Mouse (Mus musculus) CH12.LX (cell line): ENCODE measurements around the gene Pmpcb. TPM values are rescaled to one million over a fixed set of nuclear protein-coding genes. Genes with fewer than 3 reads are reported as not detected.

ENCODE experiments used
- DNase-seq: peaks from one replicate; pipeline ENCODE4 v3.0.0-alpha.2; 2013; ENCODE audit errors: extremely low read depth
- H3K27ac ChIP-seq: 2 replicates; pipeline ENCODE4 v1.5.1; 2012; ENCODE audit warnings: low read depth, mild to moderate bottlenecking, control low read depth, moderate library complexity; ENCODE audit not compliant: insufficient read depth
- H3K27me3 ChIP-seq: replicated peaks from 2 replicates; pipeline ENCODE3; 2012; ENCODE audit warnings: inconsistent platforms
- H3K36me3 ChIP-seq, 2 experiments: replicated peaks in 1 of 2; 2 replicates each; pipeline versions ENCODE3 to v1.6.1; 2012; ENCODE audit warnings: inconsistent platforms in 1 of 2, low read length in 1 of 2, mild to moderate bottlenecking in 1 of 2, mixed read lengths in 1 of 2, moderate library complexity in 1 of 2; ENCODE audit not compliant: control insufficient read depth in 1 of 2, insufficient read depth in 1 of 2
- H3K4me1 ChIP-seq, 2 experiments: 2 replicates each; pipeline ENCODE4 v1.6.1; 2012; ENCODE audit warnings: inconsistent platforms in 1 of 2, moderate library complexity in 1 of 2; ENCODE audit not compliant: insufficient read depth in 2 of 2, control insufficient read depth in 1 of 2
- H3K4me2 ChIP-seq: 2 replicates; pipeline ENCODE4 v1.6.1; 2012; ENCODE audit warnings: low read depth, mild to moderate bottlenecking, control low read depth; ENCODE audit not compliant: poor library complexity, insufficient read depth, severe bottlenecking
- H3K4me3 ChIP-seq, 3 experiments: fragments of 150-350 bp in 1 of 3; sonication (generic) in 1 of 3; replicated peaks in 1 of 3; 2 replicates each; pipeline versions ENCODE3 to v1.5.1; 2011 to 2012; ENCODE audit warnings: low read depth in 2 of 3, low read length in 2 of 3, mild to moderate bottlenecking in 2 of 3, moderate library complexity in 2 of 3, control low read depth in 1 of 3, improper control_type of control experiment in 1 of 3, inconsistent platforms in 1 of 3, mixed read lengths in 1 of 3; ENCODE audit not compliant: poor library complexity in 1 of 3
- H3K79me2 ChIP-seq: replicated peaks from 2 replicates; pipeline ENCODE4 v1.6.1; 2012; ENCODE audit warnings: mild to moderate bottlenecking, moderate library complexity; ENCODE audit not compliant: control insufficient read depth, poor library complexity, insufficient read depth, severe bottlenecking; ENCODE audit errors: extremely low read depth
- H3K9ac ChIP-seq: 2 replicates; pipeline ENCODE4 v1.6.1; 2012; ENCODE audit warnings: low read depth, mild to moderate bottlenecking, control low read depth, moderate library complexity; ENCODE audit not compliant: insufficient read depth
- H3K9me3 ChIP-seq: replicated peaks from 2 replicates; pipeline ENCODE3; 2012; ENCODE audit warnings: low read length, inconsistent platforms, mixed read lengths
- CHD2 ChIP-seq: IDR thresholded peaks from 2 replicates; pipeline ENCODE4 v1.6.1; 2011; ENCODE audit warnings: low read length, improper control_type of control experiment
- CTCF ChIP-seq, 2 experiments: IDR thresholded peaks in 1 of 2; conservative IDR thresholded peaks in 1 of 2; 2 replicates each; pipeline ENCODE4 v1.5.1; 2011 to 2012; ENCODE audit warnings: low read depth in 2 of 2, low read length in 2 of 2, improper control_type of control experiment in 1 of 2, inconsistent platforms in 1 of 2, mild to moderate bottlenecking in 1 of 2, moderate library complexity in 1 of 2
- EP300 ChIP-seq: IDR thresholded peaks from 2 replicates; pipeline ENCODE4 v1.6.1; 2011; ENCODE audit warnings: low read length, improper control_type of control experiment
- ETS1 ChIP-seq: conservative IDR thresholded peaks from 2 replicates; pipeline ENCODE4 v1.6.1; 2012; ENCODE audit warnings: low read depth, mild to moderate bottlenecking, inconsistent platforms, low read length, improper control_type of control experiment, moderate library complexity
- IRF4 ChIP-seq: IDR thresholded peaks from 2 replicates; pipeline ENCODE4 v1.6.1; 2014; ENCODE audit warnings: low read depth, mild to moderate bottlenecking, inconsistent platforms, low read length, improper control_type of control experiment
- JUN ChIP-seq: IDR thresholded peaks from 2 replicates; pipeline ENCODE4 v1.6.1; 2011; ENCODE audit warnings: low read depth, mild to moderate bottlenecking, low read length, improper control_type of control experiment, moderate library complexity; ENCODE audit not compliant: insufficient read depth
- KAT2A ChIP-seq: IDR thresholded peaks from 2 replicates; pipeline ENCODE4 v1.6.1; 2012; ENCODE audit warnings: low read length, improper control_type of control experiment, inconsistent platforms; ENCODE audit not compliant: insufficient replicate concordance
- MAFK ChIP-seq: IDR thresholded peaks from 2 replicates; pipeline ENCODE4 v1.6.1; 2011; ENCODE audit warnings: low read length, improper control_type of control experiment; ENCODE audit not compliant: insufficient replicate concordance
- MAZ ChIP-seq: IDR thresholded peaks from 2 replicates; pipeline ENCODE4 v1.6.1; 2012; ENCODE audit warnings: low read depth, mild to moderate bottlenecking, inconsistent platforms, low read length, improper control_type of control experiment, moderate library complexity
- MYC ChIP-seq: IDR thresholded peaks from 2 replicates; pipeline ENCODE4 v1.6.1; 2011; ENCODE audit warnings: low read depth, mild to moderate bottlenecking, improper control_type of control experiment, low read length
- NELFE ChIP-seq: IDR thresholded peaks from 2 replicates; pipeline ENCODE4 v1.6.1; 2011; ENCODE audit warnings: low read depth, low read length, improper control_type of control experiment
- PAX5 ChIP-seq: IDR thresholded peaks from 2 replicates; pipeline ENCODE4 v1.6.1; 2012; ENCODE audit warnings: low read length, inconsistent platforms, mixed read lengths
- POLR2A ChIP-seq: IDR thresholded peaks from 2 replicates; pipeline ENCODE4 v1.6.1; 2011; ENCODE audit warnings: low read depth, mild to moderate bottlenecking, improper control_type of control experiment, low read length
- RAD21 ChIP-seq: IDR thresholded peaks from 2 replicates; pipeline ENCODE4 v1.6.1; 2011; ENCODE audit warnings: low read depth, mild to moderate bottlenecking, low read length, improper control_type of control experiment, moderate library complexity
- SIN3A ChIP-seq: IDR thresholded peaks from 2 replicates; pipeline ENCODE4 v1.6.1; 2012; ENCODE audit warnings: low read length, improper control_type of control experiment, inconsistent platforms
- TCF12 ChIP-seq: IDR thresholded peaks from 2 replicates; pipeline ENCODE4 v1.6.1; 2014; ENCODE audit warnings: low read depth, mild to moderate bottlenecking, inconsistent platforms, low read length, improper control_type of control experiment
- UBTF ChIP-seq: IDR thresholded peaks from 2 replicates; pipeline ENCODE4 v1.6.1; 2012; ENCODE audit warnings: low read depth, mild to moderate bottlenecking, inconsistent platforms, low read length, improper control_type of control experiment, moderate library complexity
- USF2 ChIP-seq: conservative IDR thresholded peaks from 2 replicates; pipeline ENCODE4 v1.6.1; 2011; ENCODE audit warnings: low read depth, low read length, improper control_type of control experiment
- ZC3H11A ChIP-seq: IDR thresholded peaks from 2 replicates; pipeline ENCODE4 v1.6.1; 2012; ENCODE audit warnings: low read depth, mild to moderate bottlenecking, inconsistent platforms, low read length, improper control_type of control experiment
- ZMIZ1 ChIP-seq: IDR thresholded peaks from 2 replicates; pipeline ENCODE4 v1.6.1; 2012; ENCODE audit warnings: low read depth, mild to moderate bottlenecking, inconsistent platforms, low read length, improper control_type of control experiment
- dilution Hi-C: fragments of 300-500 bp; cut with MboI; formaldehyde crosslinking; loops from 2 replicates; pipeline ENCODE4 v1.14.3; 2020; ENCODE audit warnings: low sequenced_read_pairs; ENCODE audit not compliant: extremely low pct_unique_long_range_greater_than_20kb, extremely low pct_ligation_motif_present
- in situ Hi-C: fragments of 300-500 bp; cut with MboI; formaldehyde crosslinking; loops from 3 replicates; pipeline ENCODE4 v1.14.3; 2019; ENCODE audit warnings: low sequenced_read_pairs, low pct_ligation_motif_present, low pct_unique_long_range_greater_than_20kb, mixed read lengths
- polyA plus RNA-seq: library from polyadenylated mRNA; unstranded; fragments of >175 nt; gene quantifications from 2 replicates; pipeline ENCODE4 v1.2.1, GENCODE M21; 2012; ENCODE audit warnings: low read depth; ENCODE audit not compliant: insufficient read length
- total RNA-seq, 2 experiments: library from RNA; depleted of rRNA; stranded (reverse); fragments of 300-350 nt in 1 of 2; fragments of >200 nt in 1 of 2; gene quantifications; 2 replicates each; pipeline ENCODE4 v1.2.3; 2012 to 2014

Gene Pmpcb
- total and polyA plus RNA-seq, 3 experiments, result 113 to 166 (median 165) TPM

- TF ChIP-seq SIN3A, result no peak
- TF ChIP-seq CTCF (conservative IDR thresholded peaks at IDR 0.05 in 1 of 2, IDR thresholded peaks at IDR 0.05 in 1 of 2; ENCODE audit: low read depth in 2 of 2, low read length in 2 of 2), result no peak
- no peak for TF ChIP-seq MYC
- TF ChIP-seq MAFK, result no peak
- TF ChIP-seq KAT2A, result no peak
- TF ChIP-seq PAX5, result no peak
- no peak for TF ChIP-seq ETS1
- Histone ChIP-seq H3K79me2 (peaks cover 3% of the 10 kb centered on the region), H3K27ac (no peak overlapping the region), H3K4me1 (peaks cover 0 to 2% of the 10 kb centered on the region in 2 experiments; a peak in 2 of 4 replicates), H3K4me3 (no peak overlapping the region), H3K9ac (no peak overlapping the region), H3K9me3 (no peaks in the 10 kb centered on the region), H3K4me2 (no peak overlapping the region), H3K36me3 (peaks cover 72 to 93% of the 10 kb centered on the region in 2 experiments), H3K27me3 (no peaks in the 10 kb centered on the region)
- in situ Hi-C loops (no loop called here), dilution Hi-C loops (no loop called here)
- no peak for DNase-seq
These were observed 6.7 kb downstream of the Pmpcb start for GRCm38 (mm10) chr5:21743606-21744005.

- DNase-seq, result no peak
- Histone ChIP-seq H3K9me3 (no peaks in the 10 kb centered on the region), H3K9ac (no peak overlapping the region), H3K27ac (no peak overlapping the region), H3K4me3 (no peak overlapping the region), H3K79me2 (no peaks in the 10 kb centered on the region; the same call in 1 of the 2 replicates), H3K4me2 (no peak overlapping the region), H3K4me1 (no peaks in the 10 kb centered on the region), H3K27me3 (no peaks in the 10 kb centered on the region), H3K36me3 (peaks cover 72 to 93% of the 10 kb centered on the region in 2 experiments)
- in situ Hi-C loops (no loop called here), dilution Hi-C loops (no loop called here)
- no peak for TF ChIP-seq CHD2
- TF ChIP-seq RAD21, result no peak
- TF ChIP-seq POLR2A, result no peak
- TF ChIP-seq UBTF, result no peak
- TF ChIP-seq MAZ, result no peak
- TF ChIP-seq IRF4, result no peak
- TF ChIP-seq NELFE, result no peak
- TF ChIP-seq KAT2A, result no peak
- no peak for TF ChIP-seq EP300
- TF ChIP-seq JUN, result no peak
- TF ChIP-seq MAFK, result no peak
- no peak for TF ChIP-seq ZC3H11A
- TF ChIP-seq ZMIZ1, result no peak
- TF ChIP-seq TCF12, result no peak
- TF ChIP-seq USF2, result no peak
These were observed 7.7 kb downstream of the Pmpcb start for GRCm38 (mm10) chr5:21744651-21745050.
